Mouse (Mus musculus) lung, postnatal 25 days (tissue): ENCODE measurements around the gene Hmox2.
A peak's percentile ranks its signal among the peaks of the same experiment; 100 is the strongest.

Experiments
- DNase-seq: peaks from one replicate; pipeline ENCODE4 v3.0.0; 2022; ENCODE audit warnings: low spot score

The Hmox2 gene

DNA sequence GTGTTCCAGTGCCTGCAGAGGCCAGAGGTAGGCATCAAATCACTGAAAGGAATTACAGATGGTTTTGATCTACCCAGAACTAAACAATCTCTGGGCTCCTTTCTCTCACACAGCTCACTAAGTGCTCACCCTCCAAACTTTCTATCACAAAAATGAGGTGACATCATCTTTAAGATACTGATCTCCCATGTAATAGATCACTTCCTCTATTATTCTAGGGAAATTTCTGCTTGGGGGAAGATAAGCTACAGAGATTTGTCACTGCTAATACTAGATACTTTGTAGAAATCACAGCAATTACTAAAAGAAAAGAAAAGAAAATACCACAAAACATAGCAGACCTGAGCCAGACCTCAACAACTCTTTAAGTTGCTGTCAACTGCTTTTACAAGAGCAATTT is 56.4 kb downstream of the Hmox2 start:
- no peak for DNase-seq

DNA sequence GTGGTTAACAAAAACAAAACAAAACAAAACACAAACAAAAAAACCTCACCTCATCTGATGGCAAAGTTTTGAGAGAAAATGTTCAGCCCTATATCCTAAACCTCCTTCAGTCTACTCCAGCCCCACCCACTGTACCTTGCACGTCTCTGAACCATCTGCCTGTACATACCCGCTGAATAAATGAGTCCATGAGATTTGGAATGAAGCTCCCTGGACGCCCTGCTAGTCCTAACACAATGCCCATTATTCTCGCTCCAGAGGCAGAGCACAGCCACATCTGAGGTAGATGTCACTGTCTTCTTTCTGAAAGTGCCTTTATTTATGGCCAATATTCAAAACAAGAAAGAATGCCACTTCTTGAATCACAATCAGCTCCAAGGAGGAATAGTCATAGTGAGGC is 59.5 kb downstream of the Hmox2 start:
- no peak for DNase-seq

DNA sequence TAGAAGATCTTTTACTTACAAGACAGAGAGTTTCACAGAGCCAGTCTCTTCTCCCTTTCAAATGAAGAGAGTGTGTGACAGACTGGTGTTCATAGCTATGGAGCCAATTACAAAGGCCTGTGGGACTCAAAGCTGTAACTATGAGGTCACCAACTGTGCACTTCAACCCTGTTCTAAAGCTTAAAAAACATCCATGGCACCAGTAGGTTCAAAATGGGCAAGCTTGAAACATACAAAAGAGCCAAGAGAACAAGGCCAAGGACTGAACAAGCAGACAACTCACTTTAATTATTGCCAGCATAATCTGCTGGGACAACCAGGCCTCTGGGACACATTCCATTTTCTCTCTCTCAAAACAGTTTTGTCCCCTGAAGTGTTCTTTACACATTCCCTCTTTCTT is 62.0 kb downstream of the Hmox2 start:
- DNase-seq, result no peak

DNA sequence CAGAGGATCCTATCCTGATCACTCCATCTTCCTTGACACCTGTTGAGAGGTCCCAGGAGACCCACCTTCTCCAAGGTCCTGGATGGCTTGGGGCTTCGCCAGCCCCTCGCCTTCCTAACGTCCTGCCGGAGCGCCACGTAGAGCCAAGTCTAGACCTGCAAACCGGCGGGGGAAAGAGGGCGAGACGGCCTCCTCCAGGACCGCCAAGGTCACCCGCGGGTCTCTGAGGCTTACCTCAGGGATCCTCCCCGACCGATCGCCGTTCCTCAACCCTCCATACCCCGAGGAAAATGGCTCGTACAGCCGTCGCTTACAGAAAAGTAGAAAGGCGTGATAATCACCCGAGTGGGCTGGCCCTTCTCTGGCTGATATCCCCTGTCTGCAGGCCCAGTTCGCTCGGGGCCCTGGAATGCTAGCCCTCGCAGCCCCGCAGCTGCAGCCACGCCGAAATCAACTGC is 63.2 kb downstream of the Hmox2 start:
- DNase-seq, result no peak

DNA sequence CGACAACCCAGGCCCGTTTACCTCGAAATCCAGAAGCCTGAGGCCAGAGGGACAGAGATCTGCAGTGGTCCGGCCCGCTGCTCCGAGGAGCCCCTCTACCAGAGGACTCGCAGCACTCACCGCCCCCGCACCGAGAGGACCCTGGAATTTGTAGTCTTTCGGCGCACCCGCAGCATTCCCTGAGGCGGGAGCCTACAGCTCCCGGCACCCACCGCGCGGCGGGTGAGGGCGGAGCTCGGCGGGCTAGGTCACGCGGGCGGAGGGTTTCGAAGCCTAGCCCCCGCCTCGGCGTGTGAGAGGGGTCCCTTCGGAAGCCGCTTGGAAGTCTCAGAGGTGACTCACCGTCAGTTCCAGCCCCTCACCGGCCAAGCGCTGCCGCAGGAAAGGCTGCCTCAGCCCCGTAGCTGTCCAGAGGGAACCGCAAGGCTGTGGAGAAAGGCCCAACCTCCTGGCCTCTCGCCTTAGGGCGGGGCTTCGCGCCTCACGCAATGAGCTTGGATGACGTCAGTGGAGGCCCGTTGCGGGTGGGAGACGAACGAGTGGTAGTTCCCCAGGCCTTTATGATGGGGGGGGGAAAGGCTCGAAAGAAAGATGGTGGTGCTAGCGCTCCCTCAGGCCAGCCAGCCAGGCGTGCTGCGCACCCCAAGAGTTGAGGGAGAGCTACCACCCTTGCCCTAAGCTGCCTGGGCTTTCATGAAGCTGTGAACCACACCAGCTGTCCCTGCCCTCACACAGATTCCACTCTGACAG is 63.8 kb downstream of the Hmox2 start, which contains the start of gene Cdip1:
Gene Cdip1 (minus strand): TSS at position 483 of the 750 bp plus-strand sequence.
- peak; percentile 94 for DNase-seq

DNA sequence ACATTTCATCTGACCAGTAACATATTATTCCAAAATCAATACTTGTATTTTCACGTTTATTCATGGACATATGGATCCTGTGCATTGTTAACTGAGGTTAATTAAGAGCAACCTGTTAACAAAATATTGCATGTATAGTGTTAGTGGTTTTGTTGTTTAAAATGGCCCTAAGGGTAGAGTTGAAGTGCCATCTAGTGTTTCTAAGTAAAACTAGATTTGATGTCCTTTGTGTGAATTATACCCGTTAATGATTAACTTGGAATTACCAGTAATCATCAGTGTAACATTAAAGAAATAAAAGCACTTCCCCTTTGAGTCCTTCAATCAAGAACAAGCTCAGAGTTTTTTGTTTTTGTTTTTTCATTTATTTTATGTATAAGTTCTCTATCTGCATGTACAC is 65.2 kb downstream of the Hmox2 start:
- DNase-seq, result peak; percentile 18

DNA sequence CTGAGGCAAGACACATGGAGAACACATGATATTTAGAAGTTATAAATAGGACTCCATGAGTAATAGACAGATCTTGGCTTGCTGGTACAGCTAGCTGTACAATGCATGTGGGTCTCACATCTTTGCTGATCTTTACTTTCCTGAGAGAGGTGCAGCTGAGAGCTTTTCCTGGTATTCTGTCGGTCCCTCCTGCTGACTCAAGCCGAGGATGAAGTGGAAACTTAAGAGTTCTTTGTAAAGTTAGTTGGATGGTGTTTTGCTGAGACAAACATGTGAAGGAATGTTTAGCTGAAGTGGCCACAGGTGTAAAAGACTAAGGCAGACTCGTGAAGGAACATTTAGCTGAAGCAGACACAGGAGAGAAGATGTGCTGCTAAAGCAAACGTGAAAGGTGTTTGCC is 70.5 kb downstream of the Hmox2 start:
- DNase-seq, result peak; percentile 20
